ENCODE assay signal across 10 mouse cellular contexts in genomic region chr1:36914455-36915199, GRCm38 (mm10). TPM values are rescaled to one million over a fixed set of nuclear protein-coding genes. Genes with fewer than 3 reads are reported as not detected.
DNase-seq lines count a peak whose midpoint lies in the region; ATAC-seq lines count a peak whose summit lies in the region.
"Had no signal": no experiment of that assay in that cellular context is flagged by ENCODE, and none has a peak within 500 bp of the region (broad histone marks: within the 10 kb centered on the region; RNA-seq: fewer than 3 reads in every experiment).

No protein-coding gene starts in this region.

- no peaks in the 10 kb centered on the region for H3K36me3 ChIP-seq in lung, embryonic 15.5 days
- H3K36me3 ChIP-seq in embryonic facial prominence, embryonic 11.5 days (replicated peaks; ENCODE audit: control insufficient read depth, insufficient read depth, low read depth, low read length) = no peaks in the 10 kb centered on the region
- no peaks in the 10 kb centered on the region for H3K36me3 ChIP-seq in kidney, embryonic 15.5 days
- H3K36me3 ChIP-seq: limb, embryonic 13.5 days; neural tube, embryonic 13.5 days had no signal

- peaks cover 12% of the 10 kb centered on the region for H3K4me1 ChIP-seq in lung, embryonic 15.5 days
- H3K4me1 ChIP-seq in embryonic facial prominence, embryonic 11.5 days (ENCODE audit: control insufficient read depth, insufficient read depth, low read length) = no peaks in the 10 kb centered on the region
- peaks cover 27% of the 10 kb centered on the region for H3K4me1 ChIP-seq in kidney, embryonic 15.5 days

- no peaks in the 10 kb centered on the region for H3K27me3 ChIP-seq in lung, embryonic 15.5 days
- no peaks in the 10 kb centered on the region for H3K27me3 ChIP-seq in embryonic facial prominence, embryonic 11.5 days (ENCODE audit: control insufficient read depth, insufficient read depth, low read length)
- no peaks in the 10 kb centered on the region for H3K27me3 ChIP-seq in kidney, embryonic 15.5 days
- H3K27me3 ChIP-seq: limb, embryonic 13.5 days; neural tube, embryonic 13.5 days had no signal

- no peak for DNase-seq in lung, postnatal 4 days
- DNase-seq in embryonic facial prominence, embryonic 11.5 days (ENCODE audit: low spot score) = peak; percentile 65
- peak; percentile 74 for DNase-seq in mesoderm, embryonic 11.5 days (ENCODE audit: low read depth, low spot score)
- DNase-seq in left cerebral cortex, postnatal 4 days = no peak
- no peak for DNase-seq in thymus, postnatal 0 days (ENCODE audit: low spot score)
- no peak for DNase-seq in right cerebral cortex, postnatal 4 days

- no peak overlapping the region for H3K4me3 ChIP-seq in lung, embryonic 15.5 days
- no peak overlapping the region for H3K4me3 ChIP-seq in embryonic facial prominence, embryonic 11.5 days (ENCODE audit: low read depth, low read length)
- no peak overlapping the region for H3K4me3 ChIP-seq in kidney, embryonic 15.5 days (replicated peaks)
- H3K4me3 ChIP-seq: limb, embryonic 13.5 days; neural tube, embryonic 13.5 days had no signal

- peak; percentile 70; the same call in 1 of the 2 replicates for ATAC-seq in lung, embryonic 15.5 days (ENCODE audit: borderline replicate concordance, extremely low read depth, low FRiP score, low TSS enrichment)
- ATAC-seq in embryonic facial prominence, embryonic 11.5 days (replicated peaks; ENCODE audit: insufficient number of reproducible peaks, low FRiP score, low TSS enrichment, low read depth) = no peak
- peak; percentile 52; the same call in 1 of the 2 replicates for ATAC-seq in kidney, embryonic 15.5 days (replicated peaks; ENCODE audit: low FRiP score)

- H3K9me3 ChIP-seq in lung, embryonic 15.5 days = no peaks in the 10 kb centered on the region
- H3K9me3 ChIP-seq in embryonic facial prominence, embryonic 11.5 days (replicated peaks; ENCODE audit: control insufficient read depth, low read length) = no peaks in the 10 kb centered on the region
- H3K9me3 ChIP-seq in kidney, embryonic 15.5 days (replicated peaks) = no peaks in the 10 kb centered on the region
- H3K9me3 ChIP-seq: limb, embryonic 13.5 days; neural tube, embryonic 13.5 days had no signal

- H3K4me2 ChIP-seq in lung, embryonic 15.5 days = no peak overlapping the region
- H3K4me2 ChIP-seq in embryonic facial prominence, embryonic 11.5 days (ENCODE audit: low read depth, low read length) = no peak overlapping the region
- H3K4me2 ChIP-seq in kidney, embryonic 15.5 days = no peak overlapping the region
- H3K4me2 ChIP-seq: limb, embryonic 13.5 days; neural tube, embryonic 13.5 days had no signal

- intact Hi-C loops in left cerebral cortex, postnatal 4 days (cut with DNase I) = no loop called here

- WGBS in lung, embryonic 15.5 days = 28% methylated on average over 7 of the region's 7 CpGs
- 19% methylated on average over 7 of the region's 7 CpGs for WGBS in embryonic facial prominence, embryonic 11.5 days
- WGBS in kidney, embryonic 15.5 days = 30% methylated on average over 7 of the region's 7 CpGs

- peak overlapping the region; percentile 55 for H3K27ac ChIP-seq in lung, embryonic 15.5 days
- H3K27ac ChIP-seq in embryonic facial prominence, embryonic 11.5 days (replicated peaks; ENCODE audit: low read depth, low read length) = no peak overlapping the region
- peak overlapping the region; percentile 75; the same call in 1 of the 2 replicates for H3K27ac ChIP-seq in kidney, embryonic 15.5 days
- H3K27ac ChIP-seq: limb, embryonic 13.5 days; neural tube, embryonic 13.5 days had no signal

- no peak overlapping the region for H3K9ac ChIP-seq in lung, embryonic 15.5 days
- no peak overlapping the region for H3K9ac ChIP-seq in embryonic facial prominence, embryonic 11.5 days (replicated peaks; ENCODE audit: low read length)
- no peak overlapping the region for H3K9ac ChIP-seq in kidney, embryonic 15.5 days
- H3K9ac ChIP-seq: limb, embryonic 13.5 days; neural tube, embryonic 13.5 days had no signal

RNA-seq across cellular contexts. Expression of gene Tmem131, which starts 28.8 kb away (rescaled TPM):
- 9.9 and 11.4 TPM in 2 replicates for polyA plus RNA-seq in lung, embryonic 15.5 days (2015; fragmentation: Nextera tagmentation; extraction: Ambion mirVana)
- polyA plus RNA-seq in embryonic facial prominence, embryonic 11.5 days (2014; fragmentation: Nextera tagmentation; extraction: Ambion mirVana) = 18.1 and 18.9 TPM in 2 replicates
- polyA plus RNA-seq in kidney, embryonic 15.5 days (2015; fragmentation: Nextera tagmentation; extraction: Ambion mirVana) = 12.3 TPM in 2 replicates
- total RNA-seq in left cerebral cortex, postnatal 4 days (2021) = 10 to 100 TPM; 79.6 to 82.0 TPM
- 13.6 and 15.2 TPM in 2 replicates for polyA plus RNA-seq in thymus, postnatal 0 days (2015; fragmentation: Nextera tagmentation; extraction: Ambion mirVana)

Comparison
In these comparisons a context has a peak if more than half of its experiments do, and no peak if none do; other contexts are left out.
1. DNase-seq: peak in embryonic facial prominence, embryonic 11.5 days (single experiment) and mesoderm, embryonic 11.5 days (single experiment); none in lung, postnatal 4 days (0 of 2), left cerebral cortex, postnatal 4 days (single experiment), thymus, postnatal 0 days (single experiment) and right cerebral cortex, postnatal 4 days (single experiment).